Mouse (Mus musculus): ENCODE data around the gene Lyg1. TPM values are rescaled to one million over a fixed set of nuclear protein-coding genes. Genes with fewer than 3 reads are reported as not detected.
"Not testable (repeated sequence)": the region's sequence is repeated elsewhere in the genome, so short reads cannot be mapped to it uniquely, and the experiment has no call there.

The Lyg1 gene
- polyA plus RNA-seq, 1 experiment = not detected

DNA sequence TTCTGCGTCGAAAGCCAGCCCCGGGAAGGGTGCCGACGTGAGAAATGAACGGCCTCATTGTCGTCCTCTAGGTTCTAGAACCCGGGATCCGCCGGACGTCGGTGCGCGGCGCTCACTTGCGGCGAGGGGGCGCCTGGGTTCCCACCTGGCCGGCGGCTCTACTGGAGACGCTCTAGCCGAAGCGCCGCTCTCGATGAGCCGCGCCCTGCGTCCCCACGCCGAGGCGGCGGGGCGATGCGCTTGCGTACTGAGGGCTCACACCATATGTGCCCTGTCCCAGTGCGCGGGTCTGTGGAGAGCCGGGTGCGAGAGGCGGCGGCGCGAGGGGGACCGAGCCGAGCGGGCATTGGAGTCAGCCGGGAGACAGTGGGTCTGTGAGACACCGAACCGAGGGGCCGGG, 40.3 kb upstream of the Lyg1 start, which contains the start of the genes Txndc9 and Eif5b:
Gene Txndc9, minus strand, starts transcription at position 27 of the 400 bp plus-strand sequence.
Gene Eif5b, plus strand, starts transcription at position 144 of the 400 bp plus-strand sequence.
- Histone ChIP-seq H3K27ac (ENCODE audit: insufficient read depth, low read length) (peak within 1 kb of the TSS; percentile 96), H3K36me3 (ENCODE audit: control insufficient read depth, insufficient read depth, low read length) (peaks cover 10% of the 10 kb centered on the region), H3K4me3 (ENCODE audit: extremely low read depth, insufficient read depth, insufficient read length) (peak within 1 kb of the TSS; percentile 94), H3K27me3 (ENCODE audit: control insufficient read depth, insufficient read depth, low read length) (no peaks in the 10 kb centered on the region), H3K4me1 (ENCODE audit: control insufficient read depth, insufficient read depth, insufficient read length) (no peaks in the 10 kb centered on the region; the same call in none of the 2 replicates)
- WGBS = under 1% methylated on average over 50 of the region's 50 CpGs
- TF ChIP-seq POLR2A (IDR thresholded peaks at IDR 0.05; ENCODE audit: low read depth, low read length) = peak; percentile 29; the same call in 1 of the 2 replicates
- TF ChIP-seq CTCF (IDR thresholded peaks at IDR 0.05; ENCODE audit: extremely low read depth, insufficient read depth, insufficient read length, insufficient replicate concordance) = peak; percentile 23; the same call in 1 of the 2 replicates
- DNase-seq (ENCODE audit: low read depth in 1 of 2, low spot score in 2 of 2) = peak; percentile 88 to 95

DNA sequence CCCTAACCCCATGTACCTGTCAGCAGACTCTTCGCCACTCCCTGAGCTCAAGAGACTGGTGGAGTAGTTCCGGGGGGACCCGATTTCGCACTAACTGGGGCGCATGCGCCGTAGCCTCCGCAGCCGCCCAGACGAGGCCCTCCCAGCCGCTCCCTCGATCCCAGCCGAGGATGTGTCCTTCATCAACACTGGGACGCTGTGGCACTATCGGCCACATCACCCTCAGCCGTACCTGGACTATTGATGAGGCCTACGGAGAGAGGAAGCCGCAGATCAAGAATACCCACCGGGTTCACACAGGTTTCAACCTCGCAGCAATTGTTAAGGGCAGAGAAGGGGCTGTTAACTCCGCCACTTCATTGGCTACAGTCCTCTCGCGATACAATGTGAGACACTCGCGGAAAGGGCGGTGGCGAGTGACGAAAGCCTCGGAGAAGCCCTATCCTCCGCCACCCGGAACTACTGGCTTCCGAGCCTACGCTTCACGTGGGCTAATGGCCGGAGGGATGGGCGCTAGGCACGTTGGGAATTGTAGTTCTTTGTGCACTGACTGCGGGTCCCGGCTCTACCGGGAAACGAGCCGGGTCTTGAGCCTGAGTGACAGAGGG, 39.4 kb upstream of the Lyg1 start:
- H3K36me3 ChIP-seq (ENCODE audit: control insufficient read depth, insufficient read depth, low read length) = peaks cover 10% of the 10 kb centered on the region
- H3K4me3 ChIP-seq (ENCODE audit: extremely low read depth, insufficient read depth, insufficient read length) = peak overlapping the region; percentile 94
- DNase-seq (ENCODE audit: low read depth in 1 of 2, low spot score in 2 of 2) = peak; percentile 98 to 99
- no peaks in the 10 kb centered on the region for H3K27me3 ChIP-seq (ENCODE audit: control insufficient read depth, insufficient read depth, low read length)
- H3K4me1 ChIP-seq (ENCODE audit: control insufficient read depth, insufficient read depth, insufficient read length) = no peaks in the 10 kb centered on the region; the same call in none of the 2 replicates
- no peak for TF ChIP-seq CTCF (IDR thresholded peaks at IDR 0.05; ENCODE audit: extremely low read depth, insufficient read depth, insufficient read length, insufficient replicate concordance)
- TF ChIP-seq POLR2A (IDR thresholded peaks at IDR 0.05; ENCODE audit: low read depth, low read length) = peak; percentile 43
- peak overlapping the region; percentile 96 for H3K27ac ChIP-seq (ENCODE audit: insufficient read depth, low read length)
- WGBS = under 1% methylated on average over 42 of the region's 42 CpGs

DNA sequence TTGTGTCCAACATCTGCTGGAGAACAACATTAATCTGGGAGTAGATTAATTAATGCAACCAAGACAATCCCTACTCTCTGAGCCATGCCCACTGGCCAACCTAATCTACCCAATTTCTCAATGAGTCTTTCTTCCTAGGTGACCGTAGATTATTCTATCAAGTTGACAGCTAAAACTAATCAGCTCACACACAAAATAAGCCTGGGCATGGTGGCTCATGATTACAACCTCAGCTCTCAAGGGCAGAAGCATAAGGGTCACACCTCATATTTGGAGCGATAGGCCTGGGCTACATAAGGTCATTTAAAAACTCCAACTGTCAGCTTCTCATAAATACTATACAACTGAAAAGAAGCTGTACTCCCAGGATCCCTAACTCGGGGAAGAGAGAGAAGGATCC, 38.7 kb upstream of the Lyg1 start:
- Histone ChIP-seq H3K27me3 (ENCODE audit: control insufficient read depth, insufficient read depth, low read length) (no peaks in the 10 kb centered on the region), H3K4me3 (ENCODE audit: extremely low read depth, insufficient read depth, insufficient read length) (peak overlapping the region; percentile 94), H3K36me3 (ENCODE audit: control insufficient read depth, insufficient read depth, low read length) (peaks cover 15% of the 10 kb centered on the region), H3K4me1 (ENCODE audit: control insufficient read depth, insufficient read depth, insufficient read length) (no peaks in the 10 kb centered on the region; the same call in none of the 2 replicates), H3K27ac (ENCODE audit: insufficient read depth, low read length) (peak overlapping the region; percentile 96; the same call in 1 of the 2 replicates)
- DNase-seq (ENCODE audit: low read depth in 1 of 2, low spot score in 2 of 2) = no peak
- TF ChIP-seq CTCF (IDR thresholded peaks at IDR 0.05; ENCODE audit: extremely low read depth, insufficient read depth, insufficient read length, insufficient replicate concordance) = no peak
- WGBS = 39% methylated on average over 3 of the region's 3 CpGs

DNA sequence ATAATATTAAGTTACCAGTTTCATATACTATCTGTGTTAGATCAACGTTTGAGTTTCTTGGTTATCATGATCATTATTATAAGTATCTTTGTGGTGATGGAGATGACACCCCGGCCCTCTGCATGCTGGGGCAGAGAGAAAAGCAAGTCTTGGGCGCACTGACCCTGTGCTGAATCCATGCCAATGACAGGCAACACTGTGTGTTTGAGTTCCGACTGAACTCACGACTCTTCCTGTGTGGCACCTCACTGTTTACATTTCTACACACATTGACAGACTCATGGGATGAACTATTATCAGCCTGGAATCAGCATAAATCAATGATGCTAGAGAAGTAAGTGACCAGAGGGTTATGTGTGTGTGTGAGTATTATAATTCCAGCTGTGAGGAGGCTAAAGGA, 30.3 kb upstream of the Lyg1 start:
- no peak overlapping the region for H3K4me3 ChIP-seq (ENCODE audit: extremely low read depth, insufficient read depth, insufficient read length)
- no peak for TF ChIP-seq CTCF (IDR thresholded peaks at IDR 0.05; ENCODE audit: extremely low read depth, insufficient read depth, insufficient read length, insufficient replicate concordance)
- TF ChIP-seq POLR2A (IDR thresholded peaks at IDR 0.05; ENCODE audit: low read depth, low read length) = no peak
- H3K4me1 ChIP-seq (ENCODE audit: control insufficient read depth, insufficient read depth, insufficient read length) = no peaks in the 10 kb centered on the region
- no peaks in the 10 kb centered on the region for H3K27me3 ChIP-seq (ENCODE audit: control insufficient read depth, insufficient read depth, low read length)
- 95% methylated on average over 5 of the region's 5 CpGs for WGBS
- DNase-seq (ENCODE audit: low read depth in 1 of 2, low spot score in 2 of 2) = no peak
- H3K36me3 ChIP-seq (ENCODE audit: control insufficient read depth, insufficient read depth, low read length) = peaks cover 39% of the 10 kb centered on the region
- no peak overlapping the region for H3K27ac ChIP-seq (ENCODE audit: insufficient read depth, low read length)

DNA sequence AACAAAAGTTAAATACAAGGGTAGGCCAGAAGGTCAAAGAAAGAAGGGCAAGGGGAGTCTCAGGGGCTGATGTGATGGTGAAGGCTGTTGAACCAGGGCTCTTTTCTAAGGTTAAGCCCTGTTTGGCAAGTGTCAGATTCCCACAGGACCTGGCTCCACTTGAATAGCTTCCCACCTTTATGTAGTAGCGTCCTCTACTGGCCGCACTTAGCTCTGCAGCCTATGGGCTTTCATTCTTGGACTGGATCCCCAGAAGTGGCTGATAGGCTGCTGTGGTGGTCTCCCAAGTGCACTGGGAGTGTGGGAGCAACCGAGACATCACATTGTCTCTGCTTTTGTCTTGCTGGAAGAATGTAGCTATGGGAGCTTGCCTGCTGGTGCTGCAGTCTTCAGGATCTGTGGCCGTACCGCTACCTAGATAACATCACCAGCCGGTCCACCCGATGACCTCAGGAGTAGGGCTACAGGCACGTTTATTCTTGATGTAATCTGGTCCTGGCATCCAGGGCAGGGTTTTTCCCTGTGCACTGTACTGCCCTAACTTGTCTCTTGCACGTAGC, 28.3 kb upstream of the Lyg1 start:
- DNase-seq (ENCODE audit: low read depth in 1 of 2, low spot score in 2 of 2) = no peak
- 89% methylated on average over 9 of the region's 9 CpGs for WGBS

DNA sequence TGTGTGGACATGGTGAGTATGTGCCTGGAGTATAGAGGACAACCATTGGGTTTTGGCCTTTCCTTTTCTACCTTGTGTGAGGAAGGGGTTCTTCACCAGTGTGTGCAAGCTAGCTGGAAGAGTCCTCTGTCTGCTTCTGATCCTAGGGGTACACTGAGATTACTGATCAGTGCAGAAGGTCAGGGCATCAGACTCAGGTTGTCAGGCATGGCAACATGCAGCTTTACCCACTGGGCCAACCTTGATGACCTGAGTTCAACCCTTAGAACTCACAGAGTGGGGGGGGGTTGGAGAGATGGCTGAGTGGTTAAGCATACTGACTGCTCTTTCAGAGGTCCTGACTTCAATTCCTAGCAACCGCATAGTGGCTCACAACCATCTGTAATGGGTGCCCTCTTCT, 26.8 kb upstream of the Lyg1 start:
- WGBS = 94% methylated on average over 1 of the region's 1 CpGs
- H3K27ac ChIP-seq (ENCODE audit: insufficient read depth, low read length) = no peak overlapping the region
- TF ChIP-seq CTCF (IDR thresholded peaks at IDR 0.05; ENCODE audit: extremely low read depth, insufficient read depth, insufficient read length, insufficient replicate concordance) (no peak), POLR2A (IDR thresholded peaks at IDR 0.05; ENCODE audit: low read depth, low read length) (no peak)

More for the DNA sequence above, 28.3 kb upstream of the Lyg1 start:
- Histone ChIP-seq H3K27me3 (ENCODE audit: control insufficient read depth, insufficient read depth, low read length) (no peaks in the 10 kb centered on the region), H3K4me3 (ENCODE audit: extremely low read depth, insufficient read depth, insufficient read length) (no peak overlapping the region), H3K4me1 (ENCODE audit: control insufficient read depth, insufficient read depth, insufficient read length) (no peaks in the 10 kb centered on the region), H3K27ac (ENCODE audit: insufficient read depth, low read length) (no peak overlapping the region), H3K36me3 (ENCODE audit: control insufficient read depth, insufficient read depth, low read length) (peaks cover 31% of the 10 kb centered on the region)
- TF ChIP-seq POLR2A (IDR thresholded peaks at IDR 0.05; ENCODE audit: low read depth, low read length) = no peak
- TF ChIP-seq CTCF (IDR thresholded peaks at IDR 0.05; ENCODE audit: extremely low read depth, insufficient read depth, insufficient read length, insufficient replicate concordance) = no peak

DNA sequence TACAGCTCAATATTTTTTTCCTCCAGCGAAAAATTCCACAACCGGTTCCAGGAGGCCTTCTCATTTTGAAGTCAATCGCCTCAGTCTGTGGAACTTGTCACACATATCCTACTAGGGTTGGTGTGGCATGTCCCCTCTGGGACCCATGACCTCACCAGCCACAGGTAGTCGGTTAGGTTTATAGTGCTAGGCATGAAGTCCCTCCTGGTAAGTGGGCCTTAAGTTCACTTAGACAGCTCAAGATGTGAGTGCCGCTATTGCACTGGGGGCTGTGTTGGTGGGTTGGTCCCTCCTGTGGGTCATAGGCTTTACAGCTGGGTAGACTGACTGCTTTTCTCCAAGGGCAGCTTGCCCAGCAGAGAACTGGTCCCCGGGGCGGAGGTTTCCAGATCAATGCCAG, 19.7 kb upstream of the Lyg1 start:
- Histone ChIP-seq H3K27ac (ENCODE audit: insufficient read depth, low read length) (no peak overlapping the region), H3K27me3 (ENCODE audit: control insufficient read depth, insufficient read depth, low read length) (no peaks in the 10 kb centered on the region), H3K4me3 (ENCODE audit: extremely low read depth, insufficient read depth, insufficient read length) (no peak overlapping the region), H3K4me1 (ENCODE audit: control insufficient read depth, insufficient read depth, insufficient read length) (no peaks in the 10 kb centered on the region), H3K36me3 (ENCODE audit: control insufficient read depth, insufficient read depth, low read length) (no peaks in the 10 kb centered on the region)
- 93% methylated on average over 7 of the region's 7 CpGs for WGBS
- no peak for DNase-seq (ENCODE audit: low read depth in 1 of 2, low spot score in 2 of 2)
- no peak for TF ChIP-seq POLR2A (IDR thresholded peaks at IDR 0.05; ENCODE audit: low read depth, low read length)
- TF ChIP-seq CTCF (IDR thresholded peaks at IDR 0.05; ENCODE audit: extremely low read depth, insufficient read depth, insufficient read length, insufficient replicate concordance) = no peak

More for the DNA sequence above, 26.8 kb upstream of the Lyg1 start:
- Histone ChIP-seq H3K4me3 (ENCODE audit: extremely low read depth, insufficient read depth, insufficient read length) (no peak overlapping the region), H3K36me3 (ENCODE audit: control insufficient read depth, insufficient read depth, low read length) (peaks cover 23% of the 10 kb centered on the region), H3K4me1 (ENCODE audit: control insufficient read depth, insufficient read depth, insufficient read length) (no peaks in the 10 kb centered on the region), H3K27me3 (ENCODE audit: control insufficient read depth, insufficient read depth, low read length) (no peaks in the 10 kb centered on the region)
- DNase-seq (ENCODE audit: low read depth in 1 of 2, low spot score in 2 of 2) = no peak

DNA sequence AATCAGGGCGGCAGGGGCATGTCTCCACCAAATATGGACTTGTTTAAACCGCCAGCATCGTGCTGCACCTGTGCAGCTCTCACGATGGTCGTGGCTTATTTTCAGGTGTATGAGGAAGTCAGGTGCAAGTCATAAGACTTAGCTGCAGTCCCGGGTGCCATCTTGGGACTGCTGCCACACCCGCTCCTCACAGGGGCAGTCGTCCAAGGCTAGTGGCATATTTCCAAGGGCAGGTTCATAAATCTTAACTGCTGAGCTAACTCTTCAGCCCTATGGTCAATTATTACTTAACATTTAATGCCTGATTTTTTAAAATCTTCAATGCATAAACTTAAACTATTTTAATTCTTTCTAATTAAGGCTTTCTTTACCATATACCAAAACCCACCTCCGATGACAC, 19.1 kb upstream of the Lyg1 start:
- DNase-seq (ENCODE audit: low read depth in 1 of 2, low spot score in 2 of 2); H3K27me3 ChIP-seq (ENCODE audit: control insufficient read depth, insufficient read depth, low read length); H3K4me3 ChIP-seq (ENCODE audit: extremely low read depth, insufficient read depth, insufficient read length); H3K27ac ChIP-seq (ENCODE audit: insufficient read depth, low read length); H3K4me1 ChIP-seq (ENCODE audit: control insufficient read depth, insufficient read depth, insufficient read length); H3K36me3 ChIP-seq (ENCODE audit: control insufficient read depth, insufficient read depth, low read length): not testable (repeated sequence)
- WGBS = 65% methylated on average over 9 of the region's 9 CpGs
